Mouse (Mus musculus): ENCODE results near the gene Rbfox3.

Rbfox3 gene

DNA sequence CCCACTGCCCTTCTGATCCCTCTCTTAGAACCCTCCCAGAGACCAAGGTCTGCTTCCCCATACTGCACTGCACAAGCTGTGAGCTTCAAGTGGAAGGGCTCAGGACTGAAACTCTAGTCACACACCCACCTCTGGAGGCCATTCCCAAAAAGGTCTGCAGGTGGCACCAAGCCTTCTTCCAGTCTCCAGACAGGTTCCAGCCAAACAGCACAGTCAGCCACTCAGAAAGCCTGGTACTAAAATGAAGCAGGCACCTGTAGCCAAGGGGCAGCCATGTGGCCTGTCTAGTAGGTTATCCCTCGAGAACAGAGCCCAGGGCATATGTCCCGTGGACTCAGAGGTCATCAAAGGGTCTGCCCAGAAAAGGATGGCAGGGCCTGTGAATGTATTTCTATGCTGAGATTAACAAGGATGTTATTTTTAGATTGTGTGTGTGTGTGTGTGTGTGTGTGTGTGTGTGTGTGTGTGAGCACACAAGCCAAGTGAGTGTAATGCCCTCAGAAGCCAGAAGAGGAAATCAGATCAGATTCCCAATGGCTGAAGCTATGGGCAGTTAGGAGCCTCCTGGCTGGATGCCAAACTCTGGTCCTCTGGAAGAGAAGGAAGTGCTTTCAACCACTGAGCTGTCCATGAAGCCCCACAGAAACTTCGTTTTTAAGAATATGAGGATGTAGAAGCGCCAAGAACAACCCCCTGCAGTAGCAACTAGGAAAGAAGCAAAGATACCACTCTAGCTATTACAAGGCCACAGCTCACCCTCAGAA lies at the start of gene Rbfox3:
TSS of gene Rbfox3 (minus strand) at position 291 of the 764 bp plus-strand sequence.
- peak; percentile 64 for DNase-seq

- no peak for DNase-seq
Measured at GRCm38 (mm10) chr11:118960649-118961048, 49.3 kb upstream of the Rbfox3 start.

DNA sequence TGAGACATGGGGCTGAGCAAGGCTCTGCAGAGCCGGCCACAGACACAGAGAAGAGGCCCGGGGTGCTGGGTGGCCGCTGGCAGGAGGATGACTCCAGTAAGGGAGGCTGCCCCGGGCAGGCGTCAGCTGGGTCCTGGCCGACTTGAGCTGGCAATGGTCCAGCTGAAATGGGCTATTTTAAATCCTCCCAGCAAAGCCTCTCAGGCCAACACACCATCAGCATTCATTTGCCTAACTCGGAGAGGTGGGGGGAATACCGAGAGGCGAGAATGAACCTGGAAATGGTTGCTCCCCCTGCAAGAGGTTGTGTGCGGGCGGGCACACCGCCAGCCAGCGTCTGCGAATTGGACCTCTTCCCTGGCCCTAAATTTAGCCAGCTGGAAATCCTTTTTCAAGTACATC lies 45.7 kb upstream of the Rbfox3 start:
- peak; percentile 46 for DNase-seq

DNA sequence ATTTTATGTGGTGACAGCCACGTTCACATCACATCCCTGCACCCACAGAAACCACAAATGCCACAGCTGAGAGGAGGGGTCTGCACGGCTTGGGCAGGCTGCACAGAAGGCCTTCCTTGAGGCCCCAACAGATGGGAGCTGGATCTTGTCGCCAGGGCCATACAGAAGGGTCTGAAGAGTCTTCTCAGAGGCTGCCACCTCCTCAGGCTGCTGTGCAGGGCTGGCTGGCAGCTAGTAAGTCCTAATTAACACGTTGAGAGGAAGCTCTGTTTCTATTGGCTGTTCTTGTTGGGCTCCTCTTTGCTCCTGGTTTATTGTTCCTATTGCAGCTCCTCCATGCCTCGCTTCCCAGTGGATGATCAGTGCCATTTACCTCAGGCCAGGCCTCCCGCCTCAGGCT lies 43.6 kb upstream of the Rbfox3 start:
- no peak for DNase-seq

GRCm38 (mm10) chr11:118945868-118946267 lies 34.5 kb upstream of the Rbfox3 start:
- no peak for DNase-seq

DNA sequence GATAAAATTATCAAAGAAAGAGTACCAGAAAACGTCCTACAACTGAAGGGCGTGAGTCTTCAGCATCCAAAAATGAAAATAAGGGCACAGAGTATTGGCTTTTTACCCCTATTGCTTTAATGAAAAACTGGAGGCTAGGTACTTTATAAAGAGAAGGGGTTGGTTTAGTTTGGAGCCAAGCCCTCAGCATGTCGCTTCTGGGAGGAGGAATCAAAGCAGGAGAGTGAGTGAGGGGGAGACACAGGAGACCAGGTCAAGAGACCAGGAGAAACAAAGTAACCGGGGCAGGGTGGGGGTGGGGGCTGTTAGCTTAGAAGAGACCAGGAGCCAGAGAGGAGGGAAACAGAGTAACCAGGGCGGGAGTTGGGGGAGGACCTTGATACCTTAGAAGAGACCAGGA lies 29.9 kb upstream of the Rbfox3 start:
- DNase-seq = no peak

GRCm38 (mm10) chr11:118940539-118940938 lies 29.1 kb upstream of the Rbfox3 start:
- DNase-seq = peak; percentile 72

GRCm38 (mm10) chr11:118939731-118940130 lies 28.3 kb upstream of the Rbfox3 start:
- no peak for DNase-seq

- no peak for DNase-seq
Measured at GRCm38 (mm10) chr11:118934925-118935324, 23.5 kb upstream of the Rbfox3 start.

DNA sequence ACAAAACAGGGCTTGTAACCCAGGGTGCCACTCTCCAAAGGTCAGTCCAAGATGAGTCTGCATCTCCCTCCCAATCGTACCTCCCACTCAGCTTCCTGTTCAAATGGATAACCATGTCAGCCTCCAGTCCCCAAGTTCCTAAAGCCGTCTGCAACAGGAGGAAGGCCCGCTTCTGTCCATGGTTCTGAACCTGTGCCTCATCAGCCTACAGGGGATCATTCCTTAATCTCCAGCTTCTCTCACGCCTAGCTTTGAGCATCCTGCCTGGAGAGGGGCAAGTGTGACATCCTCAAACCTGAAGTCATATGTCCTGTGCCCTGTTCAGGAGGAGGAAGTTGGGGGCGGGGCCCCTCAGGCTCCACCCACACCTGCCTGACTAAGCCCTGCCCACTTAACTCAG lies 15.7 kb upstream of the Rbfox3 start:
- DNase-seq = peak; percentile 35

DNA sequence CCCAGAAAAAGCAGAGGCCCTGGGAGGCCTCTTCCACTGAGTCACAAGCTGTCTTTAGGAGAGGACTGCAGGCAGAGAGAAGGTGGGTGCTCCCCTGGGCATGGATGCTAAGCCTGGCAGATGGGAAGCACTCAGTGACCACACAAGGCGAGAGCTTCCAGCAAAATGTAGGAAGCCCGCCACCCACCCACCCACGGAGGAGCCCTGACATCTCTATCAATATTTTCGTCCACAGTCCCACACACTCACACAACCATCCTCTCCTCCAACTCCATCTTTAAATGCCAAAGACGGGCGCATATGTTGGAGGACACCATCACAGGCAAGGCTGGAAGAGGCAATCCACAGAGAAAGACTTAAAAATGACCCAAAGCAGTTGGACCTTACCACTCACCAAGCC lies 10.5 kb upstream of the Rbfox3 start:
- no peak for DNase-seq

DNA sequence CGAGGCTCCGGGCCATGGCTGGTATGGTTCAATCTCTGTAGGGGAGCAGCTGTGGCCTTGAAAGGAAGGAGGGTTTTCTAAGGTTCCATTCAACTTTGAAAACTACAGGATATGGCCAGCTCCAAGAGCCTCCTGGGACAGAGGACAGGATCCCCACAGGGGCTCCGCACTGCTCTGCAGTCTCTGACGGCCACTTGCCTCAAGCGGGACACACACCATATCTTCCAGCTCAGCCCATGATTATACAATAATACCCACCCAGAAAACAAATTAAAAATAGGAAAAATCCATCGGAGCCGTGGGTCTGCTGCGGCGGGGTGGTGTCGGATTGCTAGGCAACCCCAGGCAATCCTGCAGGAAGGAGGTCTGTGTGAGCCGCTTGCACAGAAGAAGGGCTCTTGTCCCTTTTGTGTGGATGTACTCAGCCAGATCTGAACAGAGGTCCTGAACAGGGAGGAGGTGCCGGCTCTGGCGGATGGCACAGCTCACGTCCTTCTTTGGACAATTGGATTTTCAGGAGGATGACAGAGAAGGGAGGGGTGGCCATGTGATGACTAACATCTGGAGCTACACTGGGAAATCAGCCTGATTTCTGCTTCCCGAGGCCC lies 5.1 kb upstream of the Rbfox3 start:
- no peak for DNase-seq

GRCm38 (mm10) chr11:118915888-118916287 lies 4.5 kb upstream of the Rbfox3 start:
- peak; percentile 32 for DNase-seq

GRCm38 (mm10) chr11:118912686-118913085 lies 1.3 kb upstream of the Rbfox3 start:
- no peak for DNase-seq

- no peak for DNase-seq
Measured at GRCm38 (mm10) chr11:118910756-118911155, 641 bp downstream of the Rbfox3 start.

DNA sequence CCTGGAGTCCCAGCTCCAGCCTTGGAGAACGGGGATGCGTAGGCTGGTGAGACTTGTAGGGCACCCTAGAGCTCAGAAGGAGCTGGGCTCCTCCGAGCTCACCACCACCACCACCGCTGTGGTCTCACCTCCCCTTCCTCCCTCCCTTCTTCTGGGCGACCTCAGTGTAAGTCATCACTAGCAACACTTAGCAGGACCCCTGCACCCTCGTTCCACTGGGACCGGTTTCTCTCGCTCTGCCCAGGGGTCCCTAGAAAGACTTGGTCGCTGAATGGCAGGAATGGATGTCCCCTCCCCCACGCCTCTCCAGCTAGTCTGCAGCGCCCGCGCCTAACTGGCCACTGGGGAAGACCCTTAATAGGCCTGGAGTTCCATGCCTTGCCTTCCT lies 1.6 kb downstream of the Rbfox3 start:
- DNase-seq = peak; percentile 56

DNA sequence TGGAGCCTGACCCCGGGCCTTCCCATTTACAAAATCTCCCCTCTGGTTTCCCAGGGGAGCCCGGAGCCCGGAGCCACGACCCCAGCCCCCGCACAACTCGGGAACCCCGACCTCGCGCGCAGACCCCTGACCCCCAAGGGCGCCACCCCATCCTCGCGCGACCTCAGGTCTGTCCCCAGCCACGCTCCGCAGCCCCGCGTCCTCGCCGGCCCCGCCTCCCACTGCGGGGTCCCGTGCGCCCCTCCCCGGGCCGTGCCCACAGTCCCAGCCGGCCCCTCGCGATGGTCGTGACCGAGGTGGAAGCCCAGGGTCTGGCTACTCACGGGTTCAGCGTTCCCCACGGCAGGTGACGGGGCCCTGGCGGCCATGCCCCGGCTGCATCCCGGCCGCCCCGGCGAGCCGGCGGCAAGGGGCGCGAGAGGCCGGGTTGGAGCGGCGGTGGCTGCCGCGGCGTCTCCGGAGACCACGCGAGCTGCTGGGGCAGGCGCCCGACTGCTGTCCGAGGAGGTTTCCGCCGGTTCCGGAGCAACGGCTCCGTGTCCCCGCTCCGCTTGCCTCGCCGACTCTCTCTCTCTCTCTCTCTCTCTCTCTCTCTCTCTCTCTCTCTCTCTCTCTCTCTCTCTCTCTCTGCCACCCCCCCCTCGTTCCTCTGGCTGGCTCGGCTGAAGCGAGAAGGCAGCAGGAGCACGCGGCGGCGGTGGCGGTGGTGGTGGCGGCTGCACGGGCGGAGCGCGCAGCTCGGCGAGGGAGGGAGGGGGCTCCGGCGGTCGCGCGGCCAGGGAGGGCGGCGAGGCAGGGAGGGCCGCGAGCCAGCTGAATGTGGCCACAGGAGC lies 2.2 kb downstream of the Rbfox3 start:
- DNase-seq = peak; percentile 70

DNA sequence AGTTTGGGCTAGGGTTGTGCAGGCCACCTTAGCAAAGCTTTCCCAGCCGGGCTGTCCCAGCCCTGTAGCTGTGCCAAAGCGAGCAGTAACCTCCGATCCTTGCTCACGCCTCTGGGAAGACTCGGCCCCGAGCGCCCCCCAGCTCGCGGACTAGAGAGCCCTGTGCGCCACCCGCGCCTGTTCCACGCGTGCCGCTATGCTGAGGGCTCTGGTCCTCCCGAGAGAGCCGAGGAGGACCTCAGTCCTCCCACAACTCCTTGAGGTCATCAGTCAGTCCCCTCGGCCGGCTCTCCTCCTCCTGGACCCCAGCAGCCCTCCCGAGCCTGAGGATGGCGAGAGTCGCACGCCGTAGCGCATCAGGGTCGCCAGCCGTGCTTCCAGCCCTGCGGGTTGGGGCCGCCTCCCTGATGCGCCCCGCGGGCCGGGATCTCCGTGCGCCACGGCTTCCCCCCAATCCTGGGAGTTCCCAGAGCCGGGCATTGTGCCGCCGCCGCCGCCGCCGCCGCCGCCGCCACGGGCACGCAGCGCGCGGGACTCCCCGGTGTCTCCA lies 2.9 kb downstream of the Rbfox3 start:
- DNase-seq = peak; percentile 45

GRCm38 (mm10) chr11:118907471-118908401 lies 3.7 kb downstream of the Rbfox3 start:
- DNase-seq = peak; percentile 32

DNA sequence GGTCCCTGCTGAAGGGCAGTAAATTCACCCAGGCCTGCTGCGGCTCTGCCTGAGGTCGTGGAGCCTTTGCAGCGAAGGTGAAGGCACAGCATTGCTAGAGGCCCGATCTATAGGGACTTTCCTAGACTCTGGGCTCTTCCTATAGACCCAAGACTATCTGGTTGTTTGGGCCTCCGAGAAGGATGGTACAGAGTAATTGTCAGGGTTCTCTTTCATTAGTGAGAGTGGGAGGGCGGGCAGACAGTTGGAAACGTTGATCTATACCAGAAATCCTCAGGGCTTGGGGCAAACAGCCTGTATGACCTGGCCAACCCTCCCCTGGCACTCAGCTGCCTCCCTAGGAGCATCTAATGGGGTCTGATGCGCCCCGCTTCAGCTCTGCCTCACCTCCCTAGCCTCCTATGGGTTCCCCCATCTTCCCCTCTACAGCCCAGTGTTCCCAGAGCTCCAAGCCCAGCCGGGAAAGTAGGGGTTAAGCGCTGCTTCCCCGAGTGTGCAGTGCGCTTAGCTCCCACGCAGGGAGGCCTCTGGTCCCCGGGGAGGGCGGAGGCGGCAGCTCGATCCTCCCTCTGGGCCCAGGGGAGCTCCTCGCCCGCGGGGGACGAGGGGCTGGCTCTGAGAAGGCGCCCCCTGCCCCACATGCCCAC lies 4.5 kb downstream of the Rbfox3 start:
- DNase-seq = no peak

- no peak for DNase-seq
Measured at GRCm38 (mm10) chr11:118906131-118906823, 5.1 kb downstream of the Rbfox3 start.
